In the genomic region with DNA sequence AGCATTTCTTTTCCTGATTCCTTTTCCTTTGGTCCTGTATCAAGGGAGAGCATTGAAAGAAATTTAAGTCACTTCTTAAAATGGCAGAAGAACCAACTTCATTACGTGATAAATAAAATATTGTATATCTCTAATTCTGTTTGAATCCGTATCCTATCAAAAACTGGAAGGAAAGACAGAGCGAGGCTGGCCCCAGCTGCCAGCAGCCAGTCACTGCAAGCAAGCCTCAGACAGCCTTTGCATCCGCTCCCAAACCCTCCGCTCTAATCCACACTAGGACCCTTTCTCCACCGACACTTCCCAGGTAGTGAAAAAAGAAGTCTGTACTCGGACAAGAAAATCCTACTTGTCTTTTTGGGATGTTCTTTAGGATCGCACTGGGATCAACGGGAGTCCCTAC, we compare ENCODE assay signal across 23 mouse cellular contexts. TPM values are rescaled to one million over a fixed set of nuclear protein-coding genes. Genes with fewer than 3 reads are reported as not detected.
DNase-seq lines count a peak whose midpoint lies in the region; ATAC-seq and TF ChIP-seq lines count a peak whose summit lies in the region.
"Had no signal": no experiment of that assay in that cellular context is flagged by ENCODE, and none has a peak within 500 bp of the region (broad histone marks: within the 10 kb centered on the region; RNA-seq: fewer than 3 reads in every experiment).

No protein-coding gene starts in this region.

- TF ChIP-seq CTCF in layer of hippocampus, adult 2 months (conservative IDR thresholded peaks at IDR 0.05): peak; percentile 65
- peak; percentile 45 for TF ChIP-seq CTCF in stomach, postnatal 0 days (IDR thresholded peaks at IDR 0.05; ENCODE audit: low read depth)

- no peak for TF ChIP-seq EP300 in stomach, postnatal 0 days (optimal IDR thresholded peaks at IDR 0.05)

- H3K36me3 ChIP-seq in heart, embryonic 10.5 days: no peaks in the 10 kb centered on the region
- H3K36me3 ChIP-seq in stomach, postnatal 0 days (ENCODE audit: control insufficient read depth, insufficient read depth, low read length): no peaks in the 10 kb centered on the region
- H3K36me3 ChIP-seq: embryonic facial prominence, embryonic 10.5 days had no signal

- H3K9me3 ChIP-seq in heart, embryonic 10.5 days: no peaks in the 10 kb centered on the region
- no peaks in the 10 kb centered on the region for H3K9me3 ChIP-seq in stomach, postnatal 0 days (ENCODE audit: control insufficient read depth, low read length)
- H3K9me3 ChIP-seq: embryonic facial prominence, embryonic 10.5 days had no signal

- ATAC-seq in stomach, postnatal 0 days (ENCODE audit: low FRiP score, low TSS enrichment): no peak
- ATAC-seq: activated CD4-positive, CD25-positive, alpha-beta regulatory T cell, adult 4 months; inflammation-experienced regulatory T-cells, adult 6 months had no signal

- no peak overlapping the region for H3K4me2 ChIP-seq in stomach, postnatal 0 days (replicated peaks; ENCODE audit: low read depth)
- H3K4me2 ChIP-seq: liver, embryonic 11.5 days had no signal

- no peaks in the 10 kb centered on the region for H3K27me3 ChIP-seq in heart, embryonic 10.5 days (ENCODE audit: insufficient read depth, poor library complexity, severe bottlenecking)
- no peaks in the 10 kb centered on the region for H3K27me3 ChIP-seq in stomach, postnatal 0 days (ENCODE audit: control insufficient read depth, insufficient read depth, low read length)

- 46% methylated on average over 9 of the region's 9 CpGs for WGBS in heart, embryonic 10.5 days
- 67% methylated on average over 9 of the region's 9 CpGs for WGBS in stomach, postnatal 0 days

- DNase-seq in heart, embryonic 10.5 days (ENCODE audit: low spot score): peak; percentile 30
- DNase-seq in heart, adult 18-20 months: no peak
- no peak for DNase-seq in layer of hippocampus, adult 2 months (ENCODE audit: low spot score in 2 of 2)
- no peak for DNase-seq in layer of hippocampus, adult 18-20 months (ENCODE audit: low spot score in 2 of 2)
- DNase-seq in retina, embryonic 14.5 days (ENCODE audit: low spot score): peak; percentile 40
- DNase-seq in retina, postnatal 1 day: no peak
- DNase-seq in stomach, postnatal 0 days (ENCODE audit: low spot score): no peak
- DNase-seq: adrenal gland, postnatal 14 days; B cell, adult 2 months; cerebellum, adult 8-10 months; gastrocnemius, adult 2 months; heart, postnatal 4 days; lung, adult 2 months had no signal

- H3K9ac ChIP-seq in stomach, postnatal 0 days (ENCODE audit: low read length): no peak overlapping the region

- H3K27ac ChIP-seq in heart, embryonic 10.5 days: no peak overlapping the region
- no peak overlapping the region for H3K27ac ChIP-seq in layer of hippocampus, adult 2 months
- no peak overlapping the region for H3K27ac ChIP-seq in stomach, postnatal 0 days (replicated peaks)
- H3K27ac ChIP-seq: embryonic facial prominence, embryonic 10.5 days; gastrocnemius, adult 2 months had no signal

- no peak overlapping the region for H3K4me3 ChIP-seq in heart, embryonic 10.5 days
- no peak overlapping the region for H3K4me3 ChIP-seq in layer of hippocampus, adult 2 months
- no peak overlapping the region for H3K4me3 ChIP-seq in stomach, postnatal 0 days (ENCODE audit: low read depth, low read length)
- H3K4me3 ChIP-seq: embryonic facial prominence, embryonic 10.5 days; erythroblast, embryonic 14.5 days; gastrocnemius, adult 2 months had no signal

- no peaks in the 10 kb centered on the region for H3K4me1 ChIP-seq in heart, embryonic 10.5 days
- no peaks in the 10 kb centered on the region for H3K4me1 ChIP-seq in stomach, postnatal 0 days (replicated peaks; ENCODE audit: control insufficient read depth, insufficient read depth)

RNA-seq across cellular contexts. Expression of gene Rxfp2, which starts 0.8 kb away (rescaled TPM):
- 0.36 and 0.59 TPM in 2 replicates for polyA plus RNA-seq in heart, embryonic 10.5 days (2016; fragmentation: Nextera tagmentation; extraction: Ambion mirVana)
- not detected for total RNA-seq in heart, adult 18-20 months (2021)
- total RNA-seq in layer of hippocampus, adult 2 months (2021): under 1 TPM in 1 of 2 experiments, not detected in 1; 0.29 TPM
- total RNA-seq in layer of hippocampus, adult 18-20 months (2021): under 1 TPM; 0.20 TPM
- 0.06 and 0.15 TPM in 2 replicates for polyA plus RNA-seq in stomach, postnatal 0 days (2015; fragmentation: Nextera tagmentation; extraction: Ambion mirVana)
- total RNA-seq: gastrocnemius, adult 2 months; granulocyte monocyte progenitor cell, adult 5-6 weeks; heart, postnatal 4 days; layer of hippocampus, postnatal 25 days; megakaryocyte, adult 5-6 weeks; monocyte, adult 5-6 weeks had no signal
- polyA plus RNA-seq: activated CD4-positive, CD25-positive, alpha-beta regulatory T cell, adult 4 months; erythroblast, embryonic 14.5 days; inflammation-experienced regulatory T-cells, adult 6 months; thymus, postnatal 0 days had no signal

Comparison
In these comparisons a context has a peak if more than half of its experiments do, and no peak if none do; other contexts are left out.
1. DNase-seq: peak in heart, embryonic 10.5 days (single experiment) and retina, embryonic 14.5 days (single experiment); none in heart, adult 18-20 months (0 of 2), layer of hippocampus, adult 2 months (0 of 2), layer of hippocampus, adult 18-20 months (0 of 2), retina, postnatal 1 day (single experiment) and stomach, postnatal 0 days (single experiment).